Mouse (Mus musculus) liver, embryonic 12.5 days (tissue): ENCODE data around the gene Ndufs2. TPM values are rescaled to one million over a fixed set of nuclear protein-coding genes. Genes with fewer than 3 reads are reported as not detected.
A peak's percentile ranks its signal among the peaks of the same experiment; 100 is the strongest.

Experiments used
- ATAC-seq: fragments of 200-750 bp; cut with Nextera tagmentation; 2 replicates; pipeline ENCODE4 v1.8.0; 2017; ENCODE audit warnings: moderate number of reproducible peaks, mild to moderate bottlenecking, moderate library complexity
- H3K27ac ChIP-seq: fragments of 300-500 bp; sonication (generic); 2 replicates; pipeline ENCODE4 v1.5.1; 2016; ENCODE audit warnings: mild to moderate bottlenecking
- H3K27me3 ChIP-seq: fragments of 300-500 bp; sonication (generic); replicated peaks from 2 replicates; pipeline ENCODE4 v1.6.1; 2016; ENCODE audit warnings: mild to moderate bottlenecking, moderate library complexity
- H3K36me3 ChIP-seq: fragments of 300-500 bp; sonication (generic); 2 replicates; pipeline ENCODE4 v1.6.1; 2016; ENCODE audit warnings: mild to moderate bottlenecking, moderate library complexity
- H3K4me1 ChIP-seq: fragments of 300-500 bp; sonication (generic); 2 replicates; pipeline ENCODE4 v1.6.1; 2016
- H3K4me2 ChIP-seq: fragments of 300-500 bp; sonication (generic); 2 replicates; pipeline ENCODE4 v1.6.1; 2016; ENCODE audit warnings: mild to moderate bottlenecking, moderate library complexity
- H3K4me3 ChIP-seq: fragments of 300-500 bp; sonication (generic); 2 replicates; pipeline ENCODE4 v1.5.1; 2016; ENCODE audit warnings: mild to moderate bottlenecking, moderate library complexity
- H3K9ac ChIP-seq: fragments of 300-500 bp; sonication (generic); 2 replicates; pipeline ENCODE4 v1.6.1; 2016; ENCODE audit warnings: mild to moderate bottlenecking, moderate library complexity
- H3K9me3 ChIP-seq: fragments of 300-500 bp; sonication (generic); replicated peaks from 2 replicates; pipeline ENCODE4 v1.6.1; 2016; ENCODE audit warnings: mild to moderate bottlenecking, moderate library complexity
- WGBS: fragments of 180-500 bp; shearing (Covaris S2); methylation state at CpG from one replicate; pipeline ENCODE4 v1.1.7; 2016; ENCODE audit not compliant: insufficient replicate concordance; 5-methylcytosine and 5-hydroxymethylcytosine counted together
- polyA plus RNA-seq: library from polyadenylated mRNA; unstranded; fragments of >200 nt; fragmentation: Nextera tagmentation; extraction: Ambion mirVana; gene quantifications from 2 replicates; pipeline ENCODE4 v1.2.1, GENCODE M21; 2016

Gene Ndufs2
- polyA plus RNA-seq, 1 experiment from 2014 or later: 167 TPM

DNA sequence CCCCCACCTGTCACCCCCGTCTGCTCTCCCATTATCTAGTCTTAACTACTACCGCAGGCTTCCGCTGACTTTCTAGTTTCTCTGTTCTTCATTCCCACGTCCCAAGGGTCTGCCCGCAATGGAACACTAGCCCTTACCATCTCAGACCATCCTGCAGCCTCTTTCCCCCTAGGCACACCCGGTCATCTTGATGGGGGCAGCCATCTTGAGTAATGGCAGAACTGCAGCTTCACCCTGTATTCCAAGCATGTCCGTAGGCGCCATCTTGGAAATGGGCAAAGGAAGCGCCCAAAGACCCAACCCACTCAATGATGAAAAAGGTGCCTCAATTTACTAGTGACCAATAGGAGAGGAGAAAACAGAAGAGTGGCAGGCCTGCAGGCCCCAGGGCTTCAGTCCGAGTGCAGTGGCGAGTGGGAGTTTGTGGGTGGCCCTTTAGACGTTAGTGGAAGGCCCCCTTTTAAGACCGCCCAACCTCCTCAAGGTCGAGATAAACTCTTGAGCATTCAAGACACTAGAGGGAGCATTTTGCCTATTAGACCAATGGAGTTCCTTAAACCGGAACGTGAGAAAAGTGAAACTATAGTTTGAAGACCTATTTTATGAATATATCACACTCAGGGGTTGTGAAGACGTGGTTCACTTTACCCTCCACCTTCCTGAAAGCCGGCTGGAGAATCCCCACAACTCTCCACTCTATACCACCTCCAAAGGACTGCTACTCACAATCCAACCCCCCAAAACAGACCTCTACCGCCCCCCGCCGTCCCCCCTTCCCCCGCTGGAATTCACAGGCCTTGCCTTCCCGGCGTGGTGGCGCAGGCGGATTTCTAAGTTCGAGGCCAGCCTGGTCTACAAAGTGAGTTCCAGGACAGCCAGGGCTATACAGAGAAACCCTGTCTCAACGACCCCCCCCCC is 28.7 kb downstream of the Ndufs2 start, which contains the start of gene Tomm40l:
Gene Tomm40l (minus strand): TSS at position 277 of the 918 bp plus-strand sequence.
- Histone ChIP-seq H3K4me3 (peak within 1 kb of the TSS; percentile 74), H3K36me3 (peaks cover 25% of the 10 kb centered on the region), H3K9ac (peak within 1 kb of the TSS; percentile 76), H3K4me1 (peaks cover 30% of the 10 kb centered on the region), H3K27me3 (no peaks in the 10 kb centered on the region), H3K4me2 (peak within 1 kb of the TSS; percentile 91), H3K9me3 (no peaks in the 10 kb centered on the region), H3K27ac (peak within 1 kb of the TSS; percentile 93)
- WGBS: 1% methylated on average over 28 of the region's 28 CpGs
- peak; percentile 97 for ATAC-seq

GRCm38 (mm10) chr1:171221281-171222193 is 29.7 kb downstream of the Ndufs2 start:
- WGBS: 5% methylated on average over 22 of the region's 22 CpGs
- no peaks in the 10 kb centered on the region for H3K27me3 ChIP-seq
- H3K9me3 ChIP-seq: no peaks in the 10 kb centered on the region
- peaks cover 25% of the 10 kb centered on the region for H3K36me3 ChIP-seq
- peak overlapping the region; percentile 91 for H3K4me2 ChIP-seq
- peak overlapping the region; percentile 71 for H3K27ac ChIP-seq
- ATAC-seq: no peak
- peak overlapping the region; percentile 74 for H3K4me3 ChIP-seq
- peak overlapping the region; percentile 72 for H3K9ac ChIP-seq
- peaks cover 26% of the 10 kb centered on the region for H3K4me1 ChIP-seq

DNA sequence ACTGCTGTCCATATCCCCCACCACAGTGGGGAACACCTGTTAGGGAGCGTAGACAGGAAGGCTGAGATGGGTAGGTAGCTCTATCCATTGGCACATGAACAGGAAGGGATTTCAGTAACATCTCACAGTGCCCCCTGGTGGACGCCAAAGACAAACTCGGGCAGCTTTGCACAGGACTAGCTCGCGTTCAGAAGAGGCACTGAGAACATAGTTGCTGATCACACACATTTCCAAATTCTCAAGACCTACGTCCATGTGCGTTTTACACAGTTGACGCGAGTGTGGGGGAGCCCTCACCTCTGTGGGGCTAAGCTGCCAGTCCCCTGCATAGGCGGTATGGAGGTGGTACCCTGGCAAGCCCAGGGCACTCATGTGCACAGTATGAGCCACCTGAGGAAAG is 30.3 kb downstream of the Ndufs2 start:
- Histone ChIP-seq H3K36me3 (peaks cover 25% of the 10 kb centered on the region), H3K27me3 (no peaks in the 10 kb centered on the region), H3K9ac (peak overlapping the region; percentile 72; the same call in 1 of the 2 replicates), H3K4me3 (peak overlapping the region; percentile 74), H3K9me3 (no peaks in the 10 kb centered on the region), H3K4me2 (peak overlapping the region; percentile 91), H3K27ac (peak overlapping the region; percentile 71), H3K4me1 (peaks cover 32% of the 10 kb centered on the region)
- no peak for ATAC-seq
- 7% methylated on average over 10 of the region's 10 CpGs for WGBS

- 59% methylated on average over 18 of the region's 18 CpGs for WGBS
- Histone ChIP-seq H3K9me3 (no peaks in the 10 kb centered on the region), H3K4me3 (no peak overlapping the region), H3K4me2 (no peak overlapping the region), H3K36me3 (peaks cover 25% of the 10 kb centered on the region), H3K27me3 (peaks cover 23% of the 10 kb centered on the region), H3K4me1 (peaks cover 16% of the 10 kb centered on the region), H3K9ac (no peak overlapping the region), H3K27ac (no peak overlapping the region)
- ATAC-seq: no peak
These were observed 34.8 kb downstream of the Ndufs2 start for GRCm38 (mm10) chr1:171216241-171216955.

GRCm38 (mm10) chr1:171213801-171214496 is 37.2 kb downstream of the Ndufs2 start, which contains the start of gene Nr1i3:
Nr1i3 (plus strand) TSS chr1:171213970.
- 59% methylated on average over 10 of the region's 10 CpGs for WGBS
- no peak within 1 kb of the TSS for H3K9ac ChIP-seq
- no peak for ATAC-seq
- H3K4me3 ChIP-seq: no peak within 1 kb of the TSS
- peaks cover 33% of the 10 kb centered on the region for H3K27me3 ChIP-seq
- no peaks in the 10 kb centered on the region for H3K9me3 ChIP-seq
- no peak within 1 kb of the TSS for H3K4me2 ChIP-seq
- H3K27ac ChIP-seq: no peak within 1 kb of the TSS
- H3K36me3 ChIP-seq: peaks cover 8% of the 10 kb centered on the region; the same call in 1 of the 2 replicates
- H3K4me1 ChIP-seq: peaks cover 17% of the 10 kb centered on the region

DNA sequence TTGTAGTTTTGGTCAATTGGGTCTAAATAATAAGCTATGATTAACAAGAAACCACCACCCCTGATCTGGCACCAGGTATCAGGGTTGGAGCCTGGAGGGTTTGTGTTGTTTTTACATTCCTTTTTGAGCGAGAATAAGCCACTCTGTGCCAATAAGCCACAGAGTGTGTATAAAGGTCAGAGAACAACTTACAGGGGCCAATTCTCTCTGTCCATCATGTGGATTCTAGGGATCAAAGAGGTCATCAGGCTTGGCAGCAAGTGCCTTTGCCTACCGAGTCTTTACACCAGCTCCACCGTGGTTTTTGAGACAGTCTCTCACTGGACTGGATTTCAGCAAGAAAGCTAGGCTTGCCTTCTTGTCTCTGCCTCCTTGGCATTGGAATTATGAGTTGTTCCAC is 38.3 kb downstream of the Ndufs2 start:
- Histone ChIP-seq H3K4me3 (no peak overlapping the region), H3K4me2 (no peak overlapping the region), H3K9me3 (no peaks in the 10 kb centered on the region), H3K36me3 (no peaks in the 10 kb centered on the region), H3K27ac (no peak overlapping the region), H3K4me1 (peaks cover 17% of the 10 kb centered on the region), H3K9ac (no peak overlapping the region), H3K27me3 (peaks cover 39% of the 10 kb centered on the region)
- WGBS: 52% methylated on average over 3 of the region's 3 CpGs
- ATAC-seq: no peak

- Histone ChIP-seq H3K36me3 (no peaks in the 10 kb centered on the region), H3K27ac (no peak overlapping the region), H3K4me2 (no peak overlapping the region), H3K27me3 (peaks cover 42% of the 10 kb centered on the region), H3K4me1 (peaks cover 16% of the 10 kb centered on the region; the same call in 1 of the 2 replicates), H3K9ac (no peak overlapping the region), H3K4me3 (no peak overlapping the region), H3K9me3 (no peaks in the 10 kb centered on the region)
- WGBS: 17% methylated on average over 4 of the region's 4 CpGs
- ATAC-seq: no peak
These were observed 41.8 kb downstream of the Ndufs2 start for GRCm38 (mm10) chr1:171209409-171209808.

DNA sequence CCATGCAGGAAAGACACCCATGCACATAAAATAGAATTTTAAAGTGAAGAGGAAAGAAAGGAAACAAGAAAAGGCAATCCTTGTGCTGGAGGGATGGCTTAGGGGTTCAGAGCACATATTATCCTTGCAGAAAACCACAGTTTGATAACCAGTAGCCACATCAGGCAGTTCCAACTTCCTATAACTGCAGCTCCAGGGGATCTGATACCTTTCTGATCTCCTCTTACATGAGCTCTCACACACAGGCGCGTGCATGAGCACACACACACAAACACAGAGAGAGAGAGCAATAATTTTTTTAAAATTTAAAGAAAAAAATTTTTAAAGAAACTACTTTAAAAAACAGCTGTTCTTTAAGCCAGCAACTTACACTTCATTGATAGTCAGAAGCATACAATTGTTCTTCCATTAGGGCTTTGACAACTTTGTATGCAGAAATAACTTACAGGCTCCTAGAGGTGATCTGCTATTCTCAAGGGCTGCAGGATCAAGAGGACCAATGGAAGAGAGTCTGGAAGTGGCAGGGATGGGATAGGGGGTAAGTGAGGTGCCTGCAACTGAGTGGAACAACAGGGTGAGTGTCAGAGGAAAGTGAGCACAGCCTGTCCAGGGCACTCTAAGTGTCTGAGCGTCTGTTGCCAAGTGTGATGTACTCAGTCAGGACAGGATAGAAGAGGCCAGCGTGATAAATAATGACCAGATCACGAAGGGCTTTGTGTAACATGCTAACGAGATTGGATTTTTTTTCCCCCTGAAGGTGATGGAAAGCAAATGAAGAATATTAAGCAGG is 45.3 kb downstream of the Ndufs2 start:
- Histone ChIP-seq H3K4me1 (peaks cover 18% of the 10 kb centered on the region; the same call in 1 of the 2 replicates), H3K9ac (no peak overlapping the region), H3K4me2 (no peak overlapping the region), H3K9me3 (no peaks in the 10 kb centered on the region), H3K27ac (no peak overlapping the region), H3K4me3 (no peak overlapping the region), H3K27me3 (peaks cover 28% of the 10 kb centered on the region), H3K36me3 (no peaks in the 10 kb centered on the region)
- 49% methylated on average over 6 of the region's 6 CpGs for WGBS
- ATAC-seq: no peak

GRCm38 (mm10) chr1:171204249-171204644 is 46.9 kb downstream of the Ndufs2 start:
- WGBS: 72% methylated on average over 7 of the region's 7 CpGs

More at GRCm38 (mm10) chr1:171204249-171204644, 46.9 kb downstream of the Ndufs2 start:
- Histone ChIP-seq H3K9me3 (no peaks in the 10 kb centered on the region), H3K27me3 (peaks cover 18% of the 10 kb centered on the region), H3K4me1 (0 out of 2 replicates have a peak, but pooled peaks cover 10% of the 10 kb centered on the region), H3K36me3 (no peaks in the 10 kb centered on the region), H3K27ac (peak overlapping the region; percentile 54; the same call in 1 of the 2 replicates), H3K4me2 (no peak overlapping the region), H3K4me3 (no peak overlapping the region), H3K9ac (no peak overlapping the region)
- ATAC-seq: peak; percentile 73
